Mouse (Mus musculus) lung, postnatal 10 days (tissue): ENCODE measurements around the gene Tmem184a.

Experiments used
- DNase-seq: peaks from one replicate; pipeline ENCODE4 v3.0.0; 2021

Gene Tmem184a

GRCm38 (mm10) chr5:139819538-139820181 lies at the start of gene Tmem184a:
Gene Tmem184a, minus strand, starts transcription at chr5:139819917.
- no peak for DNase-seq

GRCm38 (mm10) chr5:139862759-139863158 lies 43.0 kb upstream of the Tmem184a start:
- DNase-seq = peak; percentile 89

GRCm38 (mm10) chr5:139860328-139861104 lies 40.8 kb upstream of the Tmem184a start:
- no peak for DNase-seq

DNA sequence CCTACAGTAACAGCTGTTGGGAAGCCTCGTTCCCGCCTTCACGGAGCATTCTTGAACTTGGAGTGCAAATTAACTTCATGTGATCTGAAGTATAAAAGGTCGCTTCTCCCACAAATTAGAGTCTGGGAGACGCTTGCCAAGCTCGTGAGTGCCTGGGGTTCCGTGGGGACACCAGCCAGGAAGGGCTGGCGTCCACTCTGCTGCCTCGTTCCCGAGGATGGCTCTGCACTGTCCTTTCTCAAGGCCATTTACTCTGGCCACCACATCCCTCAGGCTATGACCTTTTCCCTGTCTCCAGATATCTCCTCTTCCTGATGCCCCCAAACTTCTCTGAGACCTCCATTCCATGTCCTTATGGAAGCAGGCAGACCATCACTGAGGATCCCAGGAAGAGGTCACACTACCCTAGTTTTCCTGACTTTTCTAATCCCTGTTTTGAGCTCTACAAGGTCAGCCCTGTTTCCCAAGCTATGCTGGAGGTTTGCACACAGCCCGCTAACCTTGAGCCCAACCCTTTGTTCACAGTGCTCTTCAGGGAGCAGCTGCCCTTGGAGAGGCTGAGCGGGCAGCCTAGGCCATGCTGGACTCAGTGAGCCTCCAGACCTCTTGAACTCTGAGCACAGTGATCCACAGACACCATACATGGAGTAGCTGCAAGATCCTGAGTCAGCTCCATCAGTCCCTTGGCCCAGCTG lies 30.1 kb upstream of the Tmem184a start:
- DNase-seq = no peak

GRCm38 (mm10) chr5:139839142-139839541 lies 19.4 kb upstream of the Tmem184a start:
- no peak for DNase-seq

DNA sequence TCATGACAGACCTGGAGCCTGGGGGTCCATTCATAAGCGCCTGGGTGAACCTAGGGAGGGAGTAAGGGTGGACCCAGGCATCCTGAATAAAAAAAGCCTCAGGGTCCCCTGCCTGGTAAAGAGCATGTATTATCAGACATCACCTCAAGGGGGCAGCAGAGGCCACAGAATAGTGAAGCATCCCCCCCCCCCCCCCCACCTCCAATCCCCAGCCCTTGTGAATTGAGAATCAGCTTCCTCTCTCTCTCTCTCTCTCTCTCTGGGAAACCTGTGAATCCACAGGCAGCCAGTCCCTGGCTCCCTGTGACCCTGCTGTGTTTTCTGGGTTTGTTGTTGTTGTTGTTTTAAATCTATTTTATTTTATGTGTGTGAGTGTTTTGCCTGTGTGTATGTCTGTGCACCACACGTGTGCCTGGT lies 18.8 kb upstream of the Tmem184a start:
- DNase-seq = peak; percentile 81

GRCm38 (mm10) chr5:139835706-139836105 lies 16.0 kb upstream of the Tmem184a start:
- no peak for DNase-seq

GRCm38 (mm10) chr5:139832125-139832524 lies 12.4 kb upstream of the Tmem184a start:
- DNase-seq = no peak

- DNase-seq = no peak
These were observed 11.0 kb upstream of the Tmem184a start for GRCm38 (mm10) chr5:139830734-139831133.

- no peak for DNase-seq
These were observed 9.7 kb upstream of the Tmem184a start for GRCm38 (mm10) chr5:139829384-139829783.

DNA sequence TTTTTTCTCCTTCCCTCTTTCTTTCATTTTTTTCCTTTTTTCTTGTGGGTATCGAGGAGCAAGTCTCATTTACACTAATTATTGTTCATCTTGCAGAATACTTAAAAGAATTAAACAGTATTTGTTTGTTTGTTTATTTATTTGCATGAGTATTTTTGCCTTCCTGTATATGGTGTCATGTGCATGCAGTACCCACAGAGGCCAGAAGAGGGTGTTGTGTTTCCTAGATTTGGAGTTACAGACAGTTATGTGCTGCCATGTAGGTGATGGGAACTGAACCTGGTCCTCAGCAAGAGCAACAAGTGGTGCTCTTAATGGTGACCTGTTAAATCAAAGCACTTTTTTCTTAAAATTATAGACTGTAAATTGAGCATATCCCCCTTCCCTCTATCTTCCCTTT lies 7.9 kb upstream of the Tmem184a start:
- DNase-seq = no peak

- peak; percentile 94 for DNase-seq
These were observed 6.8 kb upstream of the Tmem184a start, which contains the start of the genes Gm26938 and Psmg3 for GRCm38 (mm10) chr5:139826357-139827055. Gene Gm26938, minus strand, starts transcription at chr5:139826407. Gene Psmg3, minus strand, starts transcription at chr5:139826885.

- DNase-seq = no peak
These were observed 6.2 kb upstream of the Tmem184a start for GRCm38 (mm10) chr5:139825947-139826346.

DNA sequence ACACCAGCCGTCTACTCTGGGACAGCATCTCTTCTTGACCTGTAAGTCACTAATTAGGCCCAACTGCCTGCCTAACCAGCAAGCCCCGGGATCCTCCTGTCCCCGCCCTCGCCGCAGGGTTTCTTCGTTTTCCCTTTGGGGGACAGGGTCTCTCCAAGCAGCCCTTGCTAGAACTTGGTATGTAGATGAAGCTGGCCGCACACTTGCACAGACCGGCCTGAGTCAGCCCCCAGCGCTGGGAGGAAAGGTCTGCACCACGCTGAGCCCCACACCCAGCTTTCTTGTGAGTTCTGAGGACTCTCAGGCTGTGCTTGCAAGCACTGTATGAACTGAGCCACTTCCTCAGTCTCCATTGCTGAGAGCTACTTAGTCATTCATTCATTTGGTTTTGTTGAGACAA lies 4.8 kb upstream of the Tmem184a start:
- DNase-seq = no peak

GRCm38 (mm10) chr5:139821466-139822459 lies 2.0 kb upstream of the Tmem184a start:
- no peak for DNase-seq

DNA sequence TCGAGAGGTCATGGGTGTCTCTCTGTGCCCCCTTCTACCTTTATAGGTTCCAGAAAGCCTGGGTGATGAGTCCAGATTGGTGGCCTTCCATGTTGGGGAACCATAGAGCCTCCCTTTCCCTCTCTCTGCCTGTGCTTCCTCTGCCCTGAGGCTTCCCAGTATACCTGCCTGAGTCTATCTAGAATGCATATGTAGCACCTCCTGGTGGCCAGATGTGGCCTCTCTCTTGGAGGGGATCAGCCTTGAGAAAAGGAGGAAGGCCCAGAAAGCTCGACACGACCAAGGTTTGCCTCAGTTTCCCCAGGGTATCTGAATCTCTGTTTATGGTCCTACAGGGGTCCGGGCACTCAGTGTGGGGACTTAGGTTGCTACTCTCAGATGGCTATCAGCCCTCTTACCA lies 916 bp downstream of the Tmem184a start:
- peak; percentile 66 for DNase-seq

GRCm38 (mm10) chr5:139818056-139818455 lies 1.7 kb downstream of the Tmem184a start:
- no peak for DNase-seq

DNA sequence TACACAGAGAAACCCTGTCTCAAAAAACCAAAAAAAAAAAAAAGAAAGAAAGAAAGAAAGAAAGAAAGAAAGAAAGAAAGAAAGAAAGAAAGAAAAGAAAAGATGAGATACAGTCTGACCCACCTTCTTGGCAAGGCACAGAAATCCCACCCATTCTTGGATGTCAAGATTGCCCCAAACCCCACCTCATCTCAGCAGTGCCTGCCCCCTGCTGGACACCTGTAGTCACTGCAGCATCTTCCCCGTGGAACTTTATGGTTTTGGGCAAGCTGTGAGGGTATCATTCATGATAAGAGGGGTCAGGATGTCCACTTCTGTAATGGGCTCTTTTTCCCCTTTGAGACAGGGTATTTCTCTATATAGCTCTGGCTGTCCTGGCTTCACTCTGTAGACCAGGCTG lies 2.4 kb downstream of the Tmem184a start:
- DNase-seq = no peak

DNA sequence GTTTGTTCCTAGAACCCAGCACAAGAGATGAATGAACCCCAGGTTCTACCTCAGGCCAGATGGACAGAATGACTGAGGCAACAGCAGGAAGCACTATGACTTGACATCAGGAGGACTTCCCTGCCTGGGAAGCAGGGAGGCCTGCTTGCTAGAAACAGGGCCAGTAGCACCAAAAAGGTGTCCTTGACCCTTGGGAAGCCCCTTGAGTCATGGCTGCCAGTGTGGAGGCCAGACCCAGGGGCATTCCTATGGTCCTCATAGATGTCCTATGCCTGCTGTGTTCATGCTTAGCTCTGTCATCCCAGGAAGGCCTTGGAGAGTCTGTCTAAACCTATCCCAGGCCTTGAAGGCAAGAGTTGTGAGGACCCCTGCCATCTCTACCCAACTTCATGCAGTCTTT lies 3.3 kb downstream of the Tmem184a start:
- no peak for DNase-seq

DNA sequence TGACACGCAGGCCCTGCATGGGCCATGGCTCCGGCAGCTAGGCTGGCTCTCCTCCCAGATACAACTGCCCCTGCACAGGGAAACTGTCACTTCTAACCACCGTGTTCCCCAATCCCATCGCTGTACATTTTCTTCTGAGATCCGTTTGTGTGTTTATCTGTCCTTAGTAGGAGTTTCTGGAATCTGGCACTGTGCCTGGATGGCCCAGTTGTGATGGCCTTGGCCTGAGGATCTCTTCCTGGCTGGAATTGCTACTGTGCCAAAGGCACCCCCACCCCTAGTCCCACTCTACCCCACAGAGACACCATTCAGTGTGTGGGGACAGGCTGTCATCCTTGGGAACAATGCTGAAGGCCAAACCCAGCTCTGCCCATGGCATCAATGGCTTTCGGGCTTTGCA lies 3.8 kb downstream of the Tmem184a start:
- peak; percentile 55 for DNase-seq

DNA sequence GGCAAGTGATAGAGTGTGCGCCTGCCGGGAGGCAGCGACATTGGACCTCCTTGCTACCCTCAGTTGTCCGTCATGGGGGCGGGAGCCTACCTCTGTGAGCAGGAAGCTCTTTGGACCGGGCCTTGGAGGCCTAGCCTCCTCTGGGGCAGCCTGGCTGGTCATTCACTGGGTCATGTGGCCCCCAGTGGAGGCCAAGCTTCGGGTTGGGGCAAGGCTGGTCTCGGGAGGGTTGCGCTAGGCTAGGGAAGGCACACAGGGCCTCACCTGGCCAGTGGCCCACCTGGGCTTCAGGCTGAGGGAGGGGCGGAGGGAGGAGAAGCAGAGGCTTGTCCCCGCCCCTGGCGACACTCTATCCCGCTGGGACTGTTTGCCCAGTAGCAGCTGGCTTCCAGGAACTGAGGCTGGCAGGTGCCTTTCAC lies 5.7 kb downstream of the Tmem184a start:
- DNase-seq = peak; percentile 79

DNA sequence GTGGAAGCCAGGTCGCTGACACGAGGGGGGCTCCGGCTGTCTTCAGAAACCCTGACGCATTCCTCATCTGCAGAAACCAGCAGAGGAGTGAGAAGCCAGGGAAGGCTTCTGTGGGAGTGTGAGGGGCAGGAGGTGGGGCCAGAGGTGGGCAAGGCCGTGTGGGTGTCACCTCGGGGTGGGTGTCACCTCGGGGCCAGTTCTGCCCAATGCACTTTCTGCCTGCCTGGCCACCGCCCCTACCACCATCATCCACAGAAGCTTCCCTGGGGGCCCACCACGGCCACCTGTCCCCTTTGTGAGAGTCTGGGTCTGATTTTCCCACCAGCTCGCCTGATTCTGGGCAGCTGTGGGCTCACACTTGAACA lies 6.6 kb downstream of the Tmem184a start:
- DNase-seq = no peak
